Mouse (Mus musculus): ENCODE data around the gene Zfp260. TPM values are rescaled to one million over a fixed set of nuclear protein-coding genes. Genes with fewer than 3 reads are reported as not detected.
A peak's percentile ranks its signal among the peaks of the same experiment; 100 is the strongest.

Zfp260 gene
- polyA plus RNA-seq, 1 experiment from 2014 or later = 120 TPM

- Histone ChIP-seq H3K27ac (ENCODE audit: low read depth) (peak within 1 kb of the TSS; percentile 46; the same call in 1 of the 2 replicates), H3K9ac (peak within 1 kb of the TSS; percentile 73), H3K4me1 (ENCODE audit: insufficient read depth) (no peaks in the 10 kb centered on the region), H3K4me2 (peak within 1 kb of the TSS; percentile 98), H3K36me3 (ENCODE audit: insufficient read depth) (peaks cover 25% of the 10 kb centered on the region), H3K9me3 (ENCODE audit: low read depth, low read length) (no peaks in the 10 kb centered on the region), H3K4me3 (ENCODE audit: low read depth, low read length) (peak within 1 kb of the TSS; percentile 76), H3K27me3 (ENCODE audit: insufficient read depth, low read length) (no peaks in the 10 kb centered on the region)
- ATAC-seq (ENCODE audit: insufficient read depth) (peak; percentile 92), DNase-seq (peak; percentile 94)
- no peak for TF ChIP-seq CTCF (IDR thresholded peaks at IDR 0.05; ENCODE audit: low read depth)
- WGBS = under 1% methylated on average over 50 of the region's 50 CpGs
Measured at GRCm38 (mm10) chr7:30072146-30073028, 22.2 kb upstream of the Zfp260 start, which contains the start of gene Zfp82. Zfp82 (minus strand) TSS chr7:30072900.

GRCm38 (mm10) chr7:30086524-30086923, 8.1 kb upstream of the Zfp260 start:
- H3K36me3 ChIP-seq (ENCODE audit: insufficient read depth) = peaks cover 29% of the 10 kb centered on the region
- H3K4me1 ChIP-seq (ENCODE audit: insufficient read depth) = 0 out of 2 replicates have a peak, but pooled peaks cover 4% of the 10 kb centered on the region
- no peak overlapping the region for H3K9ac ChIP-seq
- WGBS = 88% methylated on average over 9 of the region's 9 CpGs
- ATAC-seq (ENCODE audit: insufficient read depth) (no peak), DNase-seq (no peak)
- H3K4me3 ChIP-seq (ENCODE audit: low read depth, low read length) = no peak overlapping the region
- no peak overlapping the region for H3K27ac ChIP-seq (ENCODE audit: low read depth)
- no peaks in the 10 kb centered on the region for H3K9me3 ChIP-seq (ENCODE audit: low read depth, low read length)
- H3K4me2 ChIP-seq = no peak overlapping the region
- no peaks in the 10 kb centered on the region for H3K27me3 ChIP-seq (ENCODE audit: insufficient read depth, low read length)
- no peak for TF ChIP-seq CTCF (IDR thresholded peaks at IDR 0.05; ENCODE audit: low read depth)

- DNase-seq (no peak), ATAC-seq (ENCODE audit: insufficient read depth) (no peak)
- WGBS = 6% methylated on average over 6 of the region's 6 CpGs
- H3K27ac ChIP-seq (ENCODE audit: low read depth) = no peak overlapping the region
- H3K4me3 ChIP-seq (ENCODE audit: low read depth, low read length) = peak overlapping the region; percentile 62
- H3K36me3 ChIP-seq (ENCODE audit: insufficient read depth) = peaks cover 25% of the 10 kb centered on the region
- no peaks in the 10 kb centered on the region for H3K9me3 ChIP-seq (ENCODE audit: low read depth, low read length)
- peak overlapping the region; percentile 69 for H3K9ac ChIP-seq
- H3K27me3 ChIP-seq (ENCODE audit: insufficient read depth, low read length) = no peaks in the 10 kb centered on the region
- 0 out of 2 replicates have a peak, but pooled peaks cover 4% of the 10 kb centered on the region for H3K4me1 ChIP-seq (ENCODE audit: insufficient read depth)
- TF ChIP-seq CTCF (IDR thresholded peaks at IDR 0.05; ENCODE audit: low read depth) = no peak
- peak overlapping the region; percentile 76 for H3K4me2 ChIP-seq
Measured at GRCm38 (mm10) chr7:30089405-30089804, 5.2 kb upstream of the Zfp260 start.

DNA sequence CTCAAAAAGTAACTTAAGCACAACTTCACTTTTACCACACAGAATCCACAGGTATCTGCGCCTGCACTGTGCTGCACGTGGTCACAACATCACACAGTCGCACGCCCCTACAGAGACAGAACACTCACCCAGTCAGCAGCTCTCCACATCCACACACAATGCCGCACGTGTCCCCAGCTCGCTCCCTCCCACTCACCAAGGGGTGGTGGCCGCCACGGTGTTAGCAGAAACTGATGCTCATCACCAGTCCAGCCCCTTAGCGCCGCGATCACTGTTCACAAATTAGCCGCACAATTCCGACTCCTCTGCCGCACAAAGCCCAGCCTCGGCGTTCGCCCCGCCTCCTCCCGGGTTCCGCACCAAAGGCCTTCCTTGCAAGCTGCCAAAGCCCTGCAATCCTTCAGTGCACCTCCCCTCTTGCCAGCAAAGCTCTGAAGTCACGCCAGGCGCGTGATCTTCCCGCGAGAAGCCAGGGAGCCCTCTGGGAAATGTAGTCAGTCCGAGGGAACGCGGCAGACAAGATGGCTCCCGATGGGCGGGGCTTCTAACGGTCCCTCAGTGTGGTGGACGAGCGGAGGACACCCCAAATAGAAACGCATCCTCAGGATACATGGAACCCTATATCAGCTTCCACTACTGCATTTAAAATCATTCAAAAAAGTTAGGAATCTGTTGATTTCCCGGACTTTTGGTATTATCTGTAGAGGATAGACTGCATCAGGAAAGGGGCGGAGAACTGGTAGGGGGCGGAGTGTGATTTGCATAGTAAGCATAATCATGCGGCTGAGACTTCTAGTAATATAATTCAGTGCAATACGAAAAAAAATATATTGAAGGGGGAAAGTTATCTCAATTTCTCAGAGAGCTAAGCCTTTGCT, 4.2 kb upstream of the Zfp260 start, which contains the start of the genes Gm26920 and Zfp566:
TSS of gene Gm26920 (minus strand) at position 319 of the 878 bp plus-strand sequence.
TSS of gene Zfp566 (minus strand) at position 436 of the 878 bp plus-strand sequence.
- H3K27me3 ChIP-seq (ENCODE audit: insufficient read depth, low read length) = no peaks in the 10 kb centered on the region
- peak; percentile 90 for ATAC-seq (ENCODE audit: insufficient read depth)
- peak within 1 kb of the TSS; percentile 78 for H3K27ac ChIP-seq (ENCODE audit: low read depth)
- H3K4me1 ChIP-seq (ENCODE audit: insufficient read depth) = 0 out of 2 replicates have a peak, but pooled peaks cover 4% of the 10 kb centered on the region
- H3K9ac ChIP-seq = peak within 1 kb of the TSS; percentile 69
- peak within 1 kb of the TSS; percentile 62 for H3K4me3 ChIP-seq (ENCODE audit: low read depth, low read length)
- no peaks in the 10 kb centered on the region for H3K9me3 ChIP-seq (ENCODE audit: low read depth, low read length)
- whole genome bisulfite sequencing = under 1% methylated on average over 40 of the region's 40 CpGs
- DNase-seq = peak; percentile 100
- peaks cover 16% of the 10 kb centered on the region for H3K36me3 ChIP-seq (ENCODE audit: insufficient read depth)
- H3K4me2 ChIP-seq = peak within 1 kb of the TSS; percentile 76
- TF ChIP-seq CTCF (IDR thresholded peaks at IDR 0.05; ENCODE audit: low read depth) = no peak

DNA sequence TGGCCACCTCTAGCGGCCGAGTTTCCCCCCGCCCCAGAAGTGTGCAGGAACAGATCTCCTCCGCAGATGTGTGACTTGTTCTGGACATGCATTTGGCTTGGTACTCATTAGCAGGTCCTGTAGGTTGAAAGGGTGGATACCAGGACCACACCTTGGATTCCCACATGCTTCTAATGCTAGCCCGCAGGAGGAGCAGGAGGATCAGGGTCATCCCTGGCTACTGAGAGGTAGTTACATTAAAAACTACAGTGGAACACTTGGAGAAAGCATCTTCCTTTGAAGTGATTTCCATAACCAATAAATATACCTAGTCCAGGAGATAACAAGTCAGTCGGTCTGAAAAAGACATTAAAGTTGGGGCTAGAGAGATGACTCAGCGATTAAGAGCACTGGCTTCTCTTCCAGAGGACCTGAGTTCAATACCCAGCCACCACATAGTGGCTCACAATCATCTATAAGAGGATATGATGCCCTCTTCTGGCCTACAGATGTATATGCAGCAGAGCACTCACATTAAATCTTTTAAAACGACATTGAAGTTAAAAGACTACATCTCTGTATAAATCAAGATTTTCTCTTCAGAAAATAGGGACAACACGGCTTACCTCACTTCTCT, 3.5 kb upstream of the Zfp260 start:
- Histone ChIP-seq H3K4me3 (ENCODE audit: low read depth, low read length) (peak overlapping the region; percentile 62), H3K4me1 (ENCODE audit: insufficient read depth) (0 out of 2 replicates have a peak, but pooled peaks cover 4% of the 10 kb centered on the region), H3K9ac (no peak overlapping the region), H3K27ac (ENCODE audit: low read depth) (no peak overlapping the region), H3K27me3 (ENCODE audit: insufficient read depth, low read length) (no peaks in the 10 kb centered on the region), H3K9me3 (ENCODE audit: low read depth, low read length) (no peaks in the 10 kb centered on the region), H3K36me3 (ENCODE audit: insufficient read depth) (peaks cover 8% of the 10 kb centered on the region; the same call in 1 of the 2 replicates), H3K4me2 (peak overlapping the region; percentile 62)
- no peak for ATAC-seq (ENCODE audit: insufficient read depth)
- 6% methylated on average over 9 of the region's 9 CpGs for WGBS
- peak; percentile 61 for TF ChIP-seq CTCF (IDR thresholded peaks at IDR 0.05; ENCODE audit: low read depth)
- peak; percentile 81 for DNase-seq

- TF ChIP-seq CTCF (IDR thresholded peaks at IDR 0.05; ENCODE audit: low read depth) = no peak
- 75% methylated on average over 9 of the region's 9 CpGs for WGBS
- H3K36me3 ChIP-seq (ENCODE audit: insufficient read depth) = peaks cover 3% of the 10 kb centered on the region; the same call in 1 of the 2 replicates
Measured at GRCm38 (mm10) chr7:30092666-30093065, 1.9 kb upstream of the Zfp260 start.

More at GRCm38 (mm10) chr7:30092666-30093065, 1.9 kb upstream of the Zfp260 start:
- Histone ChIP-seq H3K4me1 (ENCODE audit: insufficient read depth) (0 out of 2 replicates have a peak, but pooled peaks cover 4% of the 10 kb centered on the region), H3K9me3 (ENCODE audit: low read depth, low read length) (no peaks in the 10 kb centered on the region), H3K27me3 (ENCODE audit: insufficient read depth, low read length) (no peaks in the 10 kb centered on the region), H3K4me3 (ENCODE audit: low read depth, low read length) (no peak overlapping the region), H3K9ac (no peak overlapping the region), H3K27ac (ENCODE audit: low read depth) (no peak overlapping the region), H3K4me2 (no peak overlapping the region)
- DNase-seq (no peak), ATAC-seq (ENCODE audit: insufficient read depth) (no peak)

Measured in lung, embryonic 14.5 days (tissue).